Mouse (Mus musculus) kidney, postnatal 4 days (tissue): ENCODE measurements at regions not wholly inside any gene's neighbourhood (a gene's known extent, or its start where the extent isn't known, plus 50 kb on each side); places are given as distances from the start of the nearest gene placed in this dataset.
A peak's percentile ranks its signal among the peaks of the same experiment; 100 is the strongest.

ENCODE experiments used
- DNase-seq, 2 experiments: peaks; one replicate each; pipeline ENCODE4 v3.0.0; 2021; ENCODE audit warnings: mixed read lengths in 2 of 2

GRCm38 (mm10) chrX:10770575-10770974, 55.8 kb downstream of the Mid1ip1 start:
- no peak for DNase-seq

- DNase-seq = peak; percentile 32 to 47
Observed at GRCm38 (mm10) chrX:10775714-10776515, 61.1 kb downstream of the Mid1ip1 start.

DNA sequence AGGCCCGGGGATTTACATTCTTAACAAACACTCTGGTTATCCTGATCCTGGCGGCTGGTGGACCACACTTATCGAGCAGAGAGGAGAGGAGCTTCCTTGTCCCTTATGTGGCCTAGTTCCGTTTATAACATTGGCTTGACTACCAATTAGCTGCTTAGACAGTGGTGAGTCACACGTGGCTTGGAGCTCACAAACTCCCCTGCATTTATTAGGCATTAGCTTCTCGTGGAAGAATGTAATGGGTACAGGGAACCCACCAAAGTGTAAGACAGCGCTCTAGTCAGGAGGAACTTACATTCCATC, 61.7 kb downstream of the Mid1ip1 start:
- no peak for DNase-seq

GRCm38 (mm10) chrX:10778014-10778413, 63.2 kb downstream of the Mid1ip1 start:
- DNase-seq = no peak

DNA sequence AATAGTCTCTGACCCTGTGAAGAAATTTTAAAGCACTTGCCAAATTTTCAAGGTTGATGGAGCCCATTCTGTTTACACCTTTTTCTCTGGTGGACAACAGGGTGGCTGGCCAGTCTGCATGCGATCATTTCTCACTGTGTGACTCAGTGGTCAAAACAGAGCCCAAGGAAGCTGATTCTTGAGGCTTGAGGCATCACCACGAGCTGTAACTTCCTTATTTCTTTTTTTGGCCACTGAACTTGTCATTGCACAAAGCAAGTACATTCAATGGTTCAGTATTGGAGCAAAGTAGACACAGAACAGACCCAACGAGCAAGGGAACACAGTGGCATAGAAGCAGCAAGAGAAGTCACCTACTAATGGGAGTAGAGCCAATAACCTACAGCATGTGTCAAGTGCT, 71.5 kb downstream of the Mid1ip1 start:
- no peak for DNase-seq

GRCm38 (mm10) chrX:10787057-10787456, 72.2 kb downstream of the Mid1ip1 start:
- DNase-seq = peak in 1 of 2 experiments; percentile 4

DNA sequence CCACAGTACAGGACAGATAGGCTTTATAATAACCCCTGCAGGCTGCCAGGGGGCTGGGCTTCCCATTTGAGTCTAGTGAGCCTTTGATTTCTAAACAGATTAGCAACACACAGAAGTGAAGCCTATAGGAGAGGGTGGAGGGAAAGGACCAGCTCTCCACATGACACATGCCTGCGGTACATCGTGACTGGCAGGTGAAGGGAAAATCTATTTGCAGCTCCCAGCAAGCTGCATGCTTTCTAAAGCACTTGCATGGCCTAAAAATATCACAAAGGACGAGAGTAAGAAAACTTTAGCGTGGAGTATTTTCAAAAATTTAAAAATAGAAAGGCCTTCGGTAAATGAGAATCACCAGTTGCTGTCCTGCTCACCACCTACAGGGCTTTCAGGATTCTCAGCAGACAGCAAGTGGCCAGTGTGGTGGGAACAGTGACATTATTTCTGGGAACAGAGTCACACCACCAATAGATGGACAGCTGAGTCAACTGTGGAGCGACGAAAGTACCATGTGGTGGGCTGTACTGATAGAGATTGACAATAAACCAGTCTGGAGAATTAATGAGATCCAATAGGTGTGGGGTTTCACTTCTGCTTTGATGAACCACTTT, 105.6 kb downstream of the Mid1ip1 start:
- DNase-seq = no peak

GRCm38 (mm10) chrX:10833681-10834080, 118.9 kb downstream of the Mid1ip1 start:
- DNase-seq = no peak

DNA sequence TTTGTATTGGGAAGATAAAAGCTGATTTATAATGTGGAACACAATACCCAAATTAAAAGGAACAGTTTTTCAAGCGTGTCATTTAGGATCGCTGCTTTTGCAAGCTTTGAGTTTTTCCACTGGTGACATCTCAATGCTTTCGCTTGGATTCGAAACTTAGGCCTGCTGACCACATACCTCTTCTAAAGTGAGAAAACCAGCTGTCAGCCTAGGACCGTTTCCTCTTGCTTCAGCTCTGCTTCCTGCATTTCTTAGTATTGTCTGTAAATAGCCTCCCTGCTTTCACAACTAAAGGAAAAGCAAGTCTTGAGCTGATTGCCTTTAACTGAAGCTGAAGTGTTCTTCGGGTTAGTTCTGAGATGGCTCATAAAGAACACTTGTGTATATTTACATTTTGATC, 142.3 kb downstream of the Mid1ip1 start:
- DNase-seq = no peak

GRCm38 (mm10) chrX:10857668-10858067, 142.9 kb downstream of the Mid1ip1 start:
- DNase-seq = peak in 1 of 2 experiments; percentile 5

GRCm38 (mm10) chrX:10871613-10872012, 156.8 kb downstream of the Mid1ip1 start:
- DNase-seq = no peak

GRCm38 (mm10) chrX:10877856-10878255, 163.0 kb downstream of the Mid1ip1 start:
- no peak for DNase-seq

GRCm38 (mm10) chrX:10878922-10879321, 164.1 kb downstream of the Mid1ip1 start:
- DNase-seq = no peak

DNA sequence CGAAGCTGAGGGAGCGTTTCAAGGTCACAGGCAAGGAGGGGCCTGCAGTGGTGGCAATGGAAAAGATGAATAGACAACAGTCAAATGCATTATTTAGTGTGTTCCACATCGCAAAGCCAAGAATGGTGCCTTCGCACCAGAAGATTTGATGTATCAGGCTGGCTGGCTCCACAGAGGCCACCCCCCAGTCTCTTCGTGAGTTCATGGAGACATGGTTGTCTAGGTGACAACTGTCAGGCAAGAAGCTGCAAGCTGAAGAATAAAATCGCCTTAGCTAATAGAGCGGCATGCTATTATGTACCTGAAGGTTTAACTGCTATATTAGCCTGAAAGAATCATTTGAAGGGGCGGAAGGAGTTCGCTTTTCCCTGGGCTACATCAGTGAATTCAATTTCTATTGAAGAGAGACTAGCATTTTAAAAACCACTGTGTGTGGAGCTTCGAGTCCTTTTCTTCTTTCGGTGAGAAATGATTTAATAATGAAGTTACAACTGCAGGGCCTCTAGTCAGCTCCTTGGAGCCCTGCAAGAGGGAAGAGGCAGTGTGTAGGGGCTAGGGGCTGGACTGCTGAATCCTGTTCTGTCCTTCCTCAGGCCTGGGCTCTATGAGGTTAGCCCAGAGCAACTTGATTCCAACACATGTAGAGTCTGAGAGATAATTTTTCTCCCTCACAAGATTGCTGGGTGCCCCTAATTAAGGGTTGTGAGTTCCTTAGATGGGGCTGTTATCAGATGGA, 169.1 kb downstream of the Mid1ip1 start:
- no peak for DNase-seq

DNA sequence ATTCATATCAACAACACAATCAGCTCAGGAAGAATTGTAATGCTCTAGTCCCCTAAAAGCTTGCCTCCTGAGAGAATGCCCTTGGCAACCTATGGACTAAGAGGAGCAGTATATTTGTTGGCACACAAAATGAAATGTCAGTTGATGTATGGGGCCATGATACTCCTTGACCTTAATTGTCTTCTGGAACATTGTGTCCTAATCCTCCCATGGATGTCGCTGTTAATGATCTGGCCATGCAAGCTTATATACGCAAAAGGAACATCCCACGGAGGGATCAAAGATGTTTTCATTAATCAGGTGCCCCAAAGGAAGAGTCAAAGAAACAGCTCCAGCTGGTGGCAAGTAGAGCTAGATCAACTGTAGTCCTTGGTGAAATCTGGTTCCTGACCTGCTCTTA, 178.0 kb downstream of the Mid1ip1 start:
- no peak for DNase-seq

GRCm38 (mm10) chrX:10896193-10896955, 181.6 kb downstream of the Mid1ip1 start:
- peak; percentile 20 to 25 for DNase-seq

GRCm38 (mm10) chrX:10902686-10903085, 187.9 kb downstream of the Mid1ip1 start:
- DNase-seq = no peak

- no peak for DNase-seq
Observed at GRCm38 (mm10) chrX:10904072-10904471, 189.3 kb downstream of the Mid1ip1 start.

DNA sequence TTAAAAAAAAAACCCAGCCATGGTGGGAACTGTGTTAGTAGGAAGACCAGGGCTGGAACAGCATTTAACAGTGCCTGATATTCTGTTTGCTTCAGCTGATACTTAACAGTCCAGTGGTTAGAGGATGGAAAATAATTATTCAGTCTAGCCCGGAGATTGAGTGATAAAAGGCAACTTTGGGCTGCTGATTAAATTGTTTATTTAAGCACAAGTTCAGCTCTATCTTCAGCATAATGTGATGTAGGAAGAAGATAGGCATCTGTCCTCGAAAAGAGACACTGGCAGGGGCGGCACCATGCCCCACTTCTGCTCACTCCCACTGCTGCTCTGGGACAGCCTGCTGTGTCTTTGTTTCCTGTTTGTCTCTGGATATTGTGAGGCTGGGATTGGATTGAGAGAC, 190.1 kb downstream of the Mid1ip1 start:
- DNase-seq = no peak

DNA sequence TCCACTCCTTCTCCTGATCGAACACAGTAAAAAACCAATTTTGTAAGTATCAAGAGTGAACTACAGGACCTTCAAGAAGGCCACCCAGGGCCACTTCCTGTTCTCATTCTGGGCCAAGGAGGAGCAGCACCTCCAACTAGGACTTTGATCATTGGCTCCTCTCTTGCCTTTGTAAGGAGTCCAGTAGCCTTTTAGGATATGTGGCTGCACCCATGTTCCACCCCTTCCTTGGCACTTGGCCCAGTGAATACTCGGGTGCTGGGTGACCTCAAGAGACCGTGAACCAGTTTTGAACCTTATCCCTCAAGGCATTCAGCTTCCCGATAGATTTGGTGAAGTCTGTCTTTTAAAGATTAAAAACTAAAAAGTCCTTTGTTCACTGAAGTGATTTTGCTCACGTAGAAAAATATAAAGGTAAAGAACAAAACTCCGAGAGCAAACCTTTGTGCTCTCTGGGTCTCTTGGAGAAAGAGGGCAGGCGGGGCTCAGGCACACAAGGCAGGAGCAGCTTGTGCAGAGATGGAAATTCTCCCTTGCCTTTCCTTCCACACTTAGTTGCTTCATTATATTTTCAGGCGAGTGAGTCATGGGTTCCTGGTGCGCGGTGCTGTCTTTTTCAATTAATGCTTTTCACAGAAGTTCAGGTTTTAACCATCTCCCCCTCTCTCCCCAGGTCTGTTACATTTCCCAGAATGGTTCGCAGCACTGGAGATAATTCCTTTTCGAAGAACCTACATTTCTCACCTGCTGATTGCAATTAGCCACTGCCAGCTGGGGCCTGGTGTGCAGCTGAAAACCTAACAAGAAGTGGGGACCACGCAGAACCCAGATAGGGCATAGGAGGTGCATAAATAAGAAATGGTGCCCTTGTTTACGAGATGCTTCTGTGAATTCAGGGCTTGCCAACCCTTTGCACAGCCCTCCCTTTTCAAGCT, 196.6 kb downstream of the Mid1ip1 start:
- no peak for DNase-seq
